Mouse (Mus musculus) limb, embryonic 15.5 days (tissue): ENCODE results near the gene Ankrd50. TPM values are rescaled to one million over a fixed set of nuclear protein-coding genes. Genes with fewer than 3 reads are reported as not detected.

Experiments
- ATAC-seq: fragments of 200-750 bp; cut with Nextera tagmentation; 2 replicates; pipeline ENCODE4 v1.8.0; 2017; ENCODE audit warnings: low read depth, moderate TSS enrichment; ENCODE audit not compliant: insufficient number of reproducible peaks, low FRiP score, low TSS enrichment
- H3K27ac ChIP-seq: fragments of 300-500 bp; sonication (generic); 2 replicates; pipeline ENCODE4 v1.5.1; 2015; ENCODE audit warnings: moderate library complexity, mild to moderate bottlenecking, inconsistent platforms
- H3K27me3 ChIP-seq: fragments of 300-500 bp; sonication (generic); 2 replicates; pipeline ENCODE4 v1.6.1; 2015; ENCODE audit warnings: inconsistent platforms
- H3K36me3 ChIP-seq: fragments of 300-500 bp; sonication (generic); 2 replicates; pipeline ENCODE4 v1.6.1; 2015; ENCODE audit warnings: inconsistent platforms
- H3K4me1 ChIP-seq: fragments of 300-500 bp; sonication (generic); 2 replicates; pipeline ENCODE4 v1.6.1; 2015; ENCODE audit warnings: inconsistent platforms
- H3K4me2 ChIP-seq: fragments of 300-500 bp; sonication (generic); 2 replicates; pipeline ENCODE4 v1.6.1; 2015; ENCODE audit warnings: mild to moderate bottlenecking, inconsistent platforms
- H3K4me3 ChIP-seq: fragments of 300-500 bp; sonication (generic); 2 replicates; pipeline ENCODE4 v1.5.1; 2015; ENCODE audit warnings: mild to moderate bottlenecking, inconsistent platforms
- H3K9ac ChIP-seq: fragments of 300-500 bp; sonication (generic); 2 replicates; pipeline ENCODE4 v1.6.1; 2015; ENCODE audit warnings: inconsistent platforms
- H3K9me3 ChIP-seq: fragments of 300-500 bp; sonication (generic); 2 replicates; pipeline ENCODE4 v1.6.1; 2016; ENCODE audit warnings: inconsistent platforms
- WGBS: fragments of 180-500 bp; shearing (Covaris S2); methylation state at CpG from one replicate; pipeline ENCODE4 v1.1.7; 2015; 5-methylcytosine and 5-hydroxymethylcytosine counted together
- polyA plus RNA-seq: library from polyadenylated mRNA; unstranded; fragments of >200 nt; fragmentation: Nextera tagmentation; extraction: Ambion mirVana; gene quantifications from 2 replicates; pipeline ENCODE4 v1.2.1, GENCODE M21; 2015

Ankrd50 gene
- 22.5 and 23.7 TPM in 2 replicates for polyA plus RNA-seq

- H3K27me3 ChIP-seq = no peaks in the 10 kb centered on the region
- peak within 1 kb of the TSS; percentile 98 for H3K9ac ChIP-seq
- peaks cover 35% of the 10 kb centered on the region for H3K4me1 ChIP-seq
- WGBS = under 1% methylated on average over 73 of the region's 81 CpGs
- H3K27ac ChIP-seq = peak within 1 kb of the TSS; percentile 95
- no peaks in the 10 kb centered on the region for H3K9me3 ChIP-seq
- peaks cover 16% of the 10 kb centered on the region; the same call in 1 of the 2 replicates for H3K36me3 ChIP-seq
- H3K4me3 ChIP-seq = peak within 1 kb of the TSS; percentile 83
- ATAC-seq = peak; percentile 97
- peak within 1 kb of the TSS; percentile 66 for H3K4me2 ChIP-seq
Measured at GRCm38 (mm10) chr3:38484191-38485106, at the start of gene Ankrd50. Gene Ankrd50 (minus strand): TSS chr3:38484844.

- ATAC-seq = no peak
- Histone ChIP-seq H3K36me3 (no peaks in the 10 kb centered on the region), H3K4me3 (no peak overlapping the region), H3K9ac (no peak overlapping the region), H3K27ac (no peak overlapping the region), H3K9me3 (no peaks in the 10 kb centered on the region), H3K27me3 (no peaks in the 10 kb centered on the region), H3K4me1 (no peaks in the 10 kb centered on the region), H3K4me2 (no peak overlapping the region)
- 80% methylated on average over 6 of the region's 6 CpGs for WGBS
Measured at GRCm38 (mm10) chr3:38534245-38534644, 49.6 kb upstream of the Ankrd50 start.

GRCm38 (mm10) chr3:38520426-38520825, 35.8 kb upstream of the Ankrd50 start:
- Histone ChIP-seq H3K4me1 (no peaks in the 10 kb centered on the region), H3K4me2 (no peak overlapping the region), H3K36me3 (no peaks in the 10 kb centered on the region), H3K9me3 (no peaks in the 10 kb centered on the region), H3K9ac (no peak overlapping the region), H3K27ac (no peak overlapping the region), H3K4me3 (no peak overlapping the region), H3K27me3 (no peaks in the 10 kb centered on the region)
- no peak for ATAC-seq
- WGBS = 65% methylated on average over 2 of the region's 2 CpGs

- 78% methylated on average over 3 of the region's 3 CpGs for WGBS
- Histone ChIP-seq H3K36me3 (no peaks in the 10 kb centered on the region), H3K4me3 (no peak overlapping the region), H3K9me3 (no peaks in the 10 kb centered on the region), H3K4me1 (no peaks in the 10 kb centered on the region), H3K4me2 (no peak overlapping the region), H3K9ac (no peak overlapping the region), H3K27me3 (no peaks in the 10 kb centered on the region), H3K27ac (no peak overlapping the region)
- no peak for ATAC-seq
Measured at GRCm38 (mm10) chr3:38519971-38520370, 35.3 kb upstream of the Ankrd50 start.

GRCm38 (mm10) chr3:38503606-38504005, 19.0 kb upstream of the Ankrd50 start:
- ATAC-seq = no peak
- 66% methylated on average over 4 of the region's 4 CpGs for whole genome bisulfite sequencing
- no peaks in the 10 kb centered on the region for H3K27me3 ChIP-seq

GRCm38 (mm10) chr3:38502156-38502555, 17.5 kb upstream of the Ankrd50 start:
- no peak for ATAC-seq
- Histone ChIP-seq H3K27ac (no peak overlapping the region), H3K27me3 (no peaks in the 10 kb centered on the region), H3K36me3 (no peaks in the 10 kb centered on the region), H3K4me2 (no peak overlapping the region), H3K4me3 (no peak overlapping the region), H3K9me3 (no peaks in the 10 kb centered on the region), H3K9ac (no peak overlapping the region), H3K4me1 (no peaks in the 10 kb centered on the region)
- 51% methylated on average over 5 of the region's 5 CpGs for WGBS

More at GRCm38 (mm10) chr3:38503606-38504005, 19.0 kb upstream of the Ankrd50 start:
- Histone ChIP-seq H3K9me3 (no peaks in the 10 kb centered on the region), H3K4me3 (no peak overlapping the region), H3K36me3 (no peaks in the 10 kb centered on the region), H3K4me2 (no peak overlapping the region), H3K4me1 (no peaks in the 10 kb centered on the region), H3K9ac (no peak overlapping the region), H3K27ac (no peak overlapping the region)

- H3K4me1 ChIP-seq = no peaks in the 10 kb centered on the region
- H3K9me3 ChIP-seq = no peaks in the 10 kb centered on the region
- 92% methylated on average over 2 of the region's 2 CpGs for WGBS
- H3K27ac ChIP-seq = no peak overlapping the region
- no peak for ATAC-seq
- no peak overlapping the region for H3K4me2 ChIP-seq
- H3K9ac ChIP-seq = no peak overlapping the region
- H3K36me3 ChIP-seq = no peaks in the 10 kb centered on the region
- H3K27me3 ChIP-seq = no peaks in the 10 kb centered on the region
- no peak overlapping the region for H3K4me3 ChIP-seq
Measured at GRCm38 (mm10) chr3:38501739-38502138, 17.1 kb upstream of the Ankrd50 start.

- Histone ChIP-seq H3K4me2 (no peak overlapping the region), H3K27me3 (no peaks in the 10 kb centered on the region), H3K9ac (no peak overlapping the region), H3K36me3 (no peaks in the 10 kb centered on the region), H3K4me3 (no peak overlapping the region), H3K9me3 (no peaks in the 10 kb centered on the region), H3K4me1 (no peaks in the 10 kb centered on the region), H3K27ac (no peak overlapping the region)
- no peak for ATAC-seq
- WGBS = 79% methylated on average over 5 of the region's 5 CpGs
Measured at GRCm38 (mm10) chr3:38501316-38501715, 16.7 kb upstream of the Ankrd50 start.

GRCm38 (mm10) chr3:38498561-38498960, 13.9 kb upstream of the Ankrd50 start:
- no peak for ATAC-seq
- no peaks in the 10 kb centered on the region for H3K9me3 ChIP-seq

GRCm38 (mm10) chr3:38496795-38497385, 12.2 kb upstream of the Ankrd50 start:
- no peak for ATAC-seq
- Histone ChIP-seq H3K4me3 (no peak overlapping the region), H3K27ac (no peak overlapping the region), H3K9me3 (no peaks in the 10 kb centered on the region), H3K4me1 (0 out of 2 replicates have a peak, but pooled peaks cover 2% of the 10 kb centered on the region), H3K9ac (no peak overlapping the region), H3K27me3 (no peaks in the 10 kb centered on the region), H3K4me2 (no peak overlapping the region), H3K36me3 (no peaks in the 10 kb centered on the region)
- WGBS = 76% methylated on average over 3 of the region's 3 CpGs

More at GRCm38 (mm10) chr3:38498561-38498960, 13.9 kb upstream of the Ankrd50 start:
- no peaks in the 10 kb centered on the region for H3K36me3 ChIP-seq
- no peak overlapping the region for H3K9ac ChIP-seq
- no peaks in the 10 kb centered on the region for H3K27me3 ChIP-seq
- H3K4me2 ChIP-seq = no peak overlapping the region
- 85% methylated on average over 3 of the region's 3 CpGs for WGBS
- H3K4me3 ChIP-seq = no peak overlapping the region
- H3K4me1 ChIP-seq = 0 out of 2 replicates have a peak, but pooled peaks cover 2% of the 10 kb centered on the region
- H3K27ac ChIP-seq = no peak overlapping the region

- no peak overlapping the region for H3K27ac ChIP-seq
- ATAC-seq = no peak
- 0 out of 2 replicates have a peak, but pooled peaks cover 2% of the 10 kb centered on the region for H3K4me1 ChIP-seq
- no peak overlapping the region for H3K4me2 ChIP-seq
- no peak overlapping the region for H3K4me3 ChIP-seq
- no peaks in the 10 kb centered on the region for H3K27me3 ChIP-seq
- no peaks in the 10 kb centered on the region for H3K36me3 ChIP-seq
- H3K9ac ChIP-seq = no peak overlapping the region
- 65% methylated on average over 3 of the region's 3 CpGs for WGBS
- no peaks in the 10 kb centered on the region for H3K9me3 ChIP-seq
Measured at GRCm38 (mm10) chr3:38491702-38492101, 7.1 kb upstream of the Ankrd50 start.

GRCm38 (mm10) chr3:38491236-38491635, 6.6 kb upstream of the Ankrd50 start:
- no peak overlapping the region for H3K4me2 ChIP-seq
- H3K27ac ChIP-seq = no peak overlapping the region
- H3K27me3 ChIP-seq = no peaks in the 10 kb centered on the region
- no peak overlapping the region for H3K9ac ChIP-seq
- 79% methylated on average over 3 of the region's 3 CpGs for WGBS
- no peak overlapping the region for H3K4me3 ChIP-seq
- no peaks in the 10 kb centered on the region for H3K9me3 ChIP-seq
- ATAC-seq = no peak
- no peaks in the 10 kb centered on the region for H3K36me3 ChIP-seq
- 0 out of 2 replicates have a peak, but pooled peaks cover 2% of the 10 kb centered on the region for H3K4me1 ChIP-seq
